Mouse (Mus musculus) E14TG2a.4 (cell line): Measurements from ENCODE around the gene Dab1.

Source experiments
- CTCF ChIP-seq: conservative IDR thresholded peaks from 2 replicates; pipeline ENCODE4 v1.5.1; 2014; ENCODE audit warnings: low read length
- POU5F1 ChIP-seq: IDR thresholded peaks from 2 replicates; pipeline ENCODE4 v1.6.1; 2014; ENCODE audit warnings: low read length, borderline replicate concordance

GRCm38 (mm10) chr4:104429127-104429526 lies 810.0 kb downstream of the Dab1 start:
- TF ChIP-seq CTCF (no peak), POU5F1 (no peak)
